Mouse (Mus musculus): Measurements from ENCODE around the gene Frmd5. TPM values are rescaled to one million over a fixed set of nuclear protein-coding genes. Genes with fewer than 3 reads are reported as not detected.

Gene Frmd5
- polyA plus RNA-seq, 1 experiment, result 0.44 TPM

DNA sequence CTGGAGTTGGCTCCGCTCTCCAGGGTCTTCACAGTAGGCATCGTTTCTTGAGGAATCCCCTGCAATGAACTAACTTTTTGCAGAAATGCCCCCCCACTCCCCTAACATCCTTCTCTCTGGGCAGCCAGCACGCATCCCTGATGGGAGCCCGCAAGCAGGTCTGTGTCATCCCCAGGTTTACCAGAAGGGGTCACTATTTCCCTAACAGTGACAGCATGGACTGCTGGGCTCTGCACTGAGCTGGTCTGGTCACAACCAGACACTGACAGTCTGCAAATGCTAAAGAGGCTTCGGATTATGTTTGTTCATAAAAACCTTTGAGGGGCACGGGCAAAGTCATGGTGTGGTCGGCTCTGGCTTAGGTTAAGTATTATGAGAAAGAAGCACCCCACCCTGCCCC is 235.1 kb downstream of the Frmd5 start:
- Histone ChIP-seq H3K27me3 (ENCODE audit: control insufficient read depth, insufficient read depth, insufficient read length) (no peaks in the 10 kb centered on the region), H3K4me3 (no peak overlapping the region), H3ac (ENCODE audit: control insufficient read depth, insufficient read length) (no peak overlapping the region), H3K4me2 (ENCODE audit: low read depth) (no peak overlapping the region), H3K36me3 (ENCODE audit: control insufficient read depth, insufficient read depth) (no peaks in the 10 kb centered on the region), H3K79me2 (ENCODE audit: control insufficient read depth, insufficient read depth) (no peaks in the 10 kb centered on the region)
- no peak for TF ChIP-seq MAX (IDR thresholded peaks at IDR 0.05; ENCODE audit: low read depth)
- no peak for TF ChIP-seq USF1 (IDR thresholded peaks at IDR 0.05; ENCODE audit: low read depth)
- no peak for TF ChIP-seq POLR2A (IDR thresholded peaks at IDR 0.05; ENCODE audit: insufficient read length, low read depth)
- TF ChIP-seq SRF (IDR thresholded peaks at IDR 0.05; ENCODE audit: control insufficient read depth, insufficient read length, low read depth), result no peak
- TF ChIP-seq TCF12 (IDR thresholded peaks at IDR 0.05; ENCODE audit: insufficient read depth, poor library complexity, severe bottlenecking), result no peak
- TF ChIP-seq TCF3 (IDR thresholded peaks at IDR 0.05; ENCODE audit: insufficient read length, low read depth), result no peak
- no peak for TF ChIP-seq MYOG (IDR thresholded peaks at IDR 0.05; ENCODE audit: control insufficient read depth in 1 of 3, insufficient read depth in 1 of 3, insufficient read length in 2 of 3, low read depth in 2 of 3)
- TF ChIP-seq REST (IDR thresholded peaks at IDR 0.05; ENCODE audit: insufficient read depth, insufficient read length), result no peak
- TF ChIP-seq E2F4 (IDR thresholded peaks at IDR 0.05; ENCODE audit: insufficient read depth), result no peak
- TF ChIP-seq POLR2AphosphoS2 (IDR thresholded peaks at IDR 0.05; ENCODE audit: insufficient read length, low read depth), result no peak
- no peak for TF ChIP-seq CEBPB (IDR thresholded peaks at IDR 0.05; ENCODE audit: insufficient read depth, poor library complexity, severe bottlenecking)
- TF ChIP-seq MYOD1 (IDR thresholded peaks at IDR 0.05; ENCODE audit: control insufficient read depth in 1 of 3, insufficient read length in 2 of 3, low read depth in 2 of 3), result no peak

DNA sequence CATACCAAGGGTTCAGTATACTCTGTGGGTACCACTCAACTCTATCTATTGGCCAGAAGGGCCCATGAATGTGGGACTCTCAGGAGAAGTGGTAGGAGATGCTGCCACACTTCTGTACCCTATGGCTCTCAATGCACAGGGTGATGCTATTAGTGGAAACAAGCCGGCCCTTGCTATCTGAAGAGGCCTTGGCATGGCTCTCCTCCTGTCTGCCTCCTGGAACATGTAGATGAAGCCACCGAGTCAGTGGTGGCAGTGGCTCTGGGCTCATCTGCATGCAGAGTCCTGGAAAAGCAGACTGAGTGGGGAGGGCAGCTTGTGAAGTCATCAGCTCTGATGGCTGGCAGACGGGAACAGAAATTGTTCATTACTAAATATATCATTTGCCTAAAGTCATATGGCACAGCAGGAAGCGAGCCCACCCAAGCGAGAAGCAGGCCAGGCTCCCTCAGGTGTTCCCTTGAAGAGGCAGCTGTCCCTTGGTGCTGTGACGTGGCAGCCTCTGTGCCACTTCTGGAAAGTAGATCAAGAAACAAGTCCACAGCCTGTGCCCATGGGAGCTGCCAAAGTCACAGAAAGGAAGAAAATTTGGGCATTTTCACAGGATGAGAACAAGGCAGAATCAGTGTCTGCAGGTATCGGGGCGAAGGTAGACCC is 235.8 kb downstream of the Frmd5 start:
- no peak overlapping the region for H3K4me2 ChIP-seq (ENCODE audit: low read depth)
- H3K79me2 ChIP-seq (ENCODE audit: control insufficient read depth, insufficient read depth), result no peaks in the 10 kb centered on the region
- no peaks in the 10 kb centered on the region for H3K36me3 ChIP-seq (ENCODE audit: control insufficient read depth, insufficient read depth)
- H3K27me3 ChIP-seq (ENCODE audit: control insufficient read depth, insufficient read depth, insufficient read length), result no peaks in the 10 kb centered on the region
- no peak overlapping the region for H3K4me3 ChIP-seq
- H3ac ChIP-seq (ENCODE audit: control insufficient read depth, insufficient read length), result no peak overlapping the region
- TF ChIP-seq SRF (IDR thresholded peaks at IDR 0.05; ENCODE audit: control insufficient read depth, insufficient read length, low read depth) (no peak), POLR2AphosphoS2 (IDR thresholded peaks at IDR 0.05; ENCODE audit: insufficient read length, low read depth) (no peak), REST (IDR thresholded peaks at IDR 0.05; ENCODE audit: insufficient read depth, insufficient read length) (no peak), E2F4 (IDR thresholded peaks at IDR 0.05; ENCODE audit: insufficient read depth) (no peak), POLR2A (IDR thresholded peaks at IDR 0.05; ENCODE audit: insufficient read length, low read depth) (no peak), USF1 (IDR thresholded peaks at IDR 0.05; ENCODE audit: low read depth) (no peak), TCF12 (IDR thresholded peaks at IDR 0.05; ENCODE audit: insufficient read depth, poor library complexity, severe bottlenecking) (no peak)

DNA sequence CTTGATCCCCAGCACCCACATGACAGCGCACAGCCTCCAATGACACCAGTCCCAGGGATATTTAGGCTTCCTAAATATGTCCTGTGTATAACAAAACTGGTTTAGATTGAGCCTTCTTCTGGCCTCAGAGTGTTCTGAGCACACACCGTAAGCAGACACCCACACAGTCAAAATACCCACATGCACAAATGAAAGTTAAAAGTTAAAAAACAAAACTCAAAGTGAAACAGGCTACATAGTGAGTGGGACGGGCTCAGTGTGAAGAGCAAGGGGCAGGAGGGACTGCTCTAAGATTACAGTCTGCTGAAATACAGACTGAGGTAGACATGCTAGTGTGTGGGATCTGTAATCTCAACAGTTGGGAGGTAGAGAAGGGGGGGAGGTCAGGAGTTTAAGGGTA is 236.8 kb downstream of the Frmd5 start:
- no peak for TF ChIP-seq MAX (IDR thresholded peaks at IDR 0.05; ENCODE audit: low read depth)
- no peak for TF ChIP-seq E2F4 (IDR thresholded peaks at IDR 0.05; ENCODE audit: insufficient read depth)
- TF ChIP-seq MYOD1 (IDR thresholded peaks at IDR 0.05; ENCODE audit: control insufficient read depth in 1 of 3, insufficient read length in 2 of 3, low read depth in 2 of 3), result no peak
- no peak for TF ChIP-seq SRF (IDR thresholded peaks at IDR 0.05; ENCODE audit: control insufficient read depth, insufficient read length, low read depth)
- TF ChIP-seq MYOG (IDR thresholded peaks at IDR 0.05; ENCODE audit: control insufficient read depth in 1 of 3, insufficient read depth in 1 of 3, insufficient read length in 2 of 3, low read depth in 2 of 3), result no peak
- no peak for TF ChIP-seq POLR2AphosphoS2 (IDR thresholded peaks at IDR 0.05; ENCODE audit: insufficient read length, low read depth)
- TF ChIP-seq POLR2A (IDR thresholded peaks at IDR 0.05; ENCODE audit: insufficient read length, low read depth), result no peak
- no peak for TF ChIP-seq TCF12 (IDR thresholded peaks at IDR 0.05; ENCODE audit: insufficient read depth, poor library complexity, severe bottlenecking)
- no peak for TF ChIP-seq USF1 (IDR thresholded peaks at IDR 0.05; ENCODE audit: low read depth)
- no peak for TF ChIP-seq REST (IDR thresholded peaks at IDR 0.05; ENCODE audit: insufficient read depth, insufficient read length)
- TF ChIP-seq TCF3 (IDR thresholded peaks at IDR 0.05; ENCODE audit: insufficient read length, low read depth), result no peak
- TF ChIP-seq CEBPB (IDR thresholded peaks at IDR 0.05; ENCODE audit: insufficient read depth, poor library complexity, severe bottlenecking), result no peak
- Histone ChIP-seq H3ac (ENCODE audit: control insufficient read depth, insufficient read length) (no peak overlapping the region), H3K36me3 (ENCODE audit: control insufficient read depth, insufficient read depth) (no peaks in the 10 kb centered on the region), H3K4me3 (no peak overlapping the region), H3K79me2 (ENCODE audit: control insufficient read depth, insufficient read depth) (no peaks in the 10 kb centered on the region), H3K27me3 (ENCODE audit: control insufficient read depth, insufficient read depth, insufficient read length) (no peaks in the 10 kb centered on the region), H3K4me2 (ENCODE audit: low read depth) (no peak overlapping the region)

DNA sequence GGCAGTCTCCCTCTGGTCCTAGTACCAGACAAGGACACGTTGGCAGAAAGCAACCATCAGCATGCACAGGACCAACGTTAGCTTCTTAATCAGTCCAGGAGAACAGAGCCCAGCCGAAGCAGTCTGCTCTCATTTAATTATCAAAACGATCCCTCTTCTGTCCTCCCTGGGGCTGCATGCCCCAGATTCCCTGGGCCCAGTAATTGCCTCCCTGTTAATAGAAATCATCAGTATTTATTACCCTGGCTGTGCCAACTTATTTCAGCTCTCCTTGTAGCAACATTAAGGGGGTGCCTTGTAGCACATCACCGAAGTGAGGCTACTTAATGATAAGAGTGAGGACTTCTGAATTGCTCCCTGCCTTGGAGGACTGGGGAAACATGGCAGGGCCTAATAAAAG is 241.0 kb downstream of the Frmd5 start:
- H3K27me3 ChIP-seq (ENCODE audit: control insufficient read depth, insufficient read depth, insufficient read length), result no peaks in the 10 kb centered on the region
- no peak overlapping the region for H3K4me2 ChIP-seq (ENCODE audit: low read depth)
- no peaks in the 10 kb centered on the region for H3K79me2 ChIP-seq (ENCODE audit: control insufficient read depth, insufficient read depth)
- no peak overlapping the region for H3K4me3 ChIP-seq
- TF ChIP-seq TCF12 (IDR thresholded peaks at IDR 0.05; ENCODE audit: insufficient read depth, poor library complexity, severe bottlenecking) (no peak), CEBPB (IDR thresholded peaks at IDR 0.05; ENCODE audit: insufficient read depth, poor library complexity, severe bottlenecking) (no peak), POLR2A (IDR thresholded peaks at IDR 0.05; ENCODE audit: insufficient read length, low read depth) (no peak), SRF (IDR thresholded peaks at IDR 0.05; ENCODE audit: control insufficient read depth, insufficient read length, low read depth) (no peak), MYOD1 (IDR thresholded peaks at IDR 0.05; ENCODE audit: control insufficient read depth in 1 of 3, insufficient read length in 2 of 3, low read depth in 2 of 3) (no peak), E2F4 (IDR thresholded peaks at IDR 0.05; ENCODE audit: insufficient read depth) (no peak), TCF3 (IDR thresholded peaks at IDR 0.05; ENCODE audit: insufficient read length, low read depth) (no peak), REST (IDR thresholded peaks at IDR 0.05; ENCODE audit: insufficient read depth, insufficient read length) (no peak), POLR2AphosphoS2 (IDR thresholded peaks at IDR 0.05; ENCODE audit: insufficient read length, low read depth) (no peak), MYOG (IDR thresholded peaks at IDR 0.05; ENCODE audit: control insufficient read depth in 1 of 3, insufficient read depth in 1 of 3, insufficient read length in 2 of 3, low read depth in 2 of 3) (no peak), MAX (IDR thresholded peaks at IDR 0.05; ENCODE audit: low read depth) (no peak), USF1 (IDR thresholded peaks at IDR 0.05; ENCODE audit: low read depth) (no peak)
- H3ac ChIP-seq (ENCODE audit: control insufficient read depth, insufficient read length), result no peak overlapping the region
- no peaks in the 10 kb centered on the region for H3K36me3 ChIP-seq (ENCODE audit: control insufficient read depth, insufficient read depth)
